Mouse (Mus musculus): ENCODE measurements around the gene Dennd5a. TPM values are rescaled to one million over a fixed set of nuclear protein-coding genes. Genes with fewer than 3 reads are reported as not detected.

Gene Dennd5a
- polyA plus RNA-seq, 1 experiment from 2014 or later: 31.6 TPM

- Histone ChIP-seq H3K4me3 (replicated peaks) (no peak overlapping the region), H3K9ac (no peak overlapping the region), H3K4me2 (no peak overlapping the region), H3K9me3 (replicated peaks) (no peaks in the 10 kb centered on the region), H3K27me3 (no peaks in the 10 kb centered on the region), H3K27ac (no peak overlapping the region), H3K4me1 (no peaks in the 10 kb centered on the region), H3K36me3 (peaks cover 92% of the 10 kb centered on the region)
- 97% methylated on average over 2 of the region's 2 CpGs for WGBS
- ATAC-seq (replicated peaks; ENCODE audit: low FRiP score): no peak
Observed at GRCm38 (mm10) chr7:109906165-109906564, 54.1 kb downstream of the Dennd5a start.

- Histone ChIP-seq H3K27ac (no peak overlapping the region), H3K4me2 (no peak overlapping the region), H3K4me1 (no peaks in the 10 kb centered on the region), H3K27me3 (no peaks in the 10 kb centered on the region), H3K9ac (no peak overlapping the region), H3K36me3 (peaks cover 100% of the 10 kb centered on the region), H3K4me3 (replicated peaks) (no peak overlapping the region), H3K9me3 (replicated peaks) (no peaks in the 10 kb centered on the region)
- no peak for ATAC-seq (replicated peaks; ENCODE audit: low FRiP score)
- 82% methylated on average over 9 of the region's 9 CpGs for WGBS
Observed at GRCm38 (mm10) chr7:109900921-109901320, 59.3 kb downstream of the Dennd5a start.

- H3K4me2 ChIP-seq: no peak overlapping the region
- H3K27ac ChIP-seq: no peak overlapping the region
- no peaks in the 10 kb centered on the region for H3K4me1 ChIP-seq
- ATAC-seq (replicated peaks; ENCODE audit: low FRiP score): no peak
- no peak overlapping the region for H3K4me3 ChIP-seq (replicated peaks)
- peaks cover 100% of the 10 kb centered on the region for H3K36me3 ChIP-seq
- no peaks in the 10 kb centered on the region for H3K27me3 ChIP-seq
- H3K9ac ChIP-seq: no peak overlapping the region
- H3K9me3 ChIP-seq (replicated peaks): no peaks in the 10 kb centered on the region
Observed at GRCm38 (mm10) chr7:109898911-109899310, 61.4 kb downstream of the Dennd5a start.

- H3K4me2 ChIP-seq: no peak overlapping the region
- no peak overlapping the region for H3K27ac ChIP-seq
- no peak overlapping the region for H3K9ac ChIP-seq
- ATAC-seq (replicated peaks; ENCODE audit: low FRiP score): peak; percentile 56; the same call in 1 of the 2 replicates
- no peaks in the 10 kb centered on the region for H3K27me3 ChIP-seq
- H3K4me1 ChIP-seq: no peaks in the 10 kb centered on the region
- 35% methylated on average over 3 of the region's 3 CpGs for WGBS
- no peaks in the 10 kb centered on the region for H3K9me3 ChIP-seq (replicated peaks)
- H3K36me3 ChIP-seq: peaks cover 77% of the 10 kb centered on the region
- H3K4me3 ChIP-seq (replicated peaks): no peak overlapping the region
Observed at GRCm38 (mm10) chr7:109892530-109892929, 67.7 kb downstream of the Dennd5a start.

GRCm38 (mm10) chr7:109891786-109892185, 68.5 kb downstream of the Dennd5a start:
- WGBS: 93% methylated on average over 4 of the region's 4 CpGs
- no peaks in the 10 kb centered on the region for H3K27me3 ChIP-seq
- H3K9me3 ChIP-seq (replicated peaks): 0 out of 2 replicates have a peak, but pooled peaks cover 1% of the 10 kb centered on the region
- H3K4me1 ChIP-seq: no peaks in the 10 kb centered on the region
- H3K4me3 ChIP-seq (replicated peaks): no peak overlapping the region
- peaks cover 76% of the 10 kb centered on the region for H3K36me3 ChIP-seq
- ATAC-seq (replicated peaks; ENCODE audit: low FRiP score): no peak
- no peak overlapping the region for H3K9ac ChIP-seq
- H3K27ac ChIP-seq: no peak overlapping the region
- no peak overlapping the region for H3K4me2 ChIP-seq

- H3K4me2 ChIP-seq: no peak overlapping the region
- 87% methylated on average over 2 of the region's 2 CpGs for WGBS
- H3K4me1 ChIP-seq: no peaks in the 10 kb centered on the region
- H3K9ac ChIP-seq: no peak overlapping the region
- H3K36me3 ChIP-seq: peaks cover 63% of the 10 kb centered on the region
- H3K27ac ChIP-seq: no peak overlapping the region
- H3K4me3 ChIP-seq (replicated peaks): no peak overlapping the region
- no peaks in the 10 kb centered on the region for H3K27me3 ChIP-seq
- H3K9me3 ChIP-seq (replicated peaks): 0 out of 2 replicates have a peak, but pooled peaks cover 3% of the 10 kb centered on the region
- ATAC-seq (replicated peaks; ENCODE audit: low FRiP score): no peak
Observed at GRCm38 (mm10) chr7:109890256-109890655, 70.0 kb downstream of the Dennd5a start.

- ATAC-seq (replicated peaks; ENCODE audit: low FRiP score): no peak
- H3K9ac ChIP-seq: no peak overlapping the region
- no peak overlapping the region for H3K4me3 ChIP-seq (replicated peaks)
- no peaks in the 10 kb centered on the region for H3K4me1 ChIP-seq
- no peaks in the 10 kb centered on the region for H3K27me3 ChIP-seq
- no peak overlapping the region for H3K27ac ChIP-seq
- peaks cover 54% of the 10 kb centered on the region for H3K36me3 ChIP-seq
- WGBS: 75% methylated on average over 5 of the region's 5 CpGs
- 0 out of 2 replicates have a peak, but pooled peaks cover 3% of the 10 kb centered on the region for H3K9me3 ChIP-seq (replicated peaks)
- H3K4me2 ChIP-seq: no peak overlapping the region
Observed at GRCm38 (mm10) chr7:109889300-109889699, 71.0 kb downstream of the Dennd5a start.

- H3K4me3 ChIP-seq (replicated peaks): no peak overlapping the region
- 0 out of 2 replicates have a peak, but pooled peaks cover 3% of the 10 kb centered on the region for H3K9me3 ChIP-seq (replicated peaks)
- H3K36me3 ChIP-seq: peaks cover 26% of the 10 kb centered on the region
- H3K27me3 ChIP-seq: no peaks in the 10 kb centered on the region
- no peak overlapping the region for H3K27ac ChIP-seq
- H3K9ac ChIP-seq: no peak overlapping the region
- no peaks in the 10 kb centered on the region for H3K4me1 ChIP-seq
- no peak overlapping the region for H3K4me2 ChIP-seq
- ATAC-seq (replicated peaks; ENCODE audit: low FRiP score): no peak
- WGBS: 94% methylated on average over 1 of the region's 1 CpGs
Observed at GRCm38 (mm10) chr7:109886249-109886648, 74.0 kb downstream of the Dennd5a start.

- 99% methylated on average over 2 of the region's 2 CpGs for WGBS
Observed at GRCm38 (mm10) chr7:109882574-109882973, 77.7 kb downstream of the Dennd5a start.

GRCm38 (mm10) chr7:109881561-109882099, 78.6 kb downstream of the Dennd5a start:
- H3K27me3 ChIP-seq: no peaks in the 10 kb centered on the region
- H3K4me3 ChIP-seq (replicated peaks): no peak overlapping the region
- H3K4me2 ChIP-seq: no peak overlapping the region
- WGBS: 49% methylated on average over 2 of the region's 2 CpGs
- ATAC-seq (replicated peaks; ENCODE audit: low FRiP score): no peak
- H3K9ac ChIP-seq: no peak overlapping the region
- H3K9me3 ChIP-seq (replicated peaks): 0 out of 2 replicates have a peak, but pooled peaks cover under 1% of the 10 kb centered on the region
- 0 out of 2 replicates have a peak, but pooled peaks cover 5% of the 10 kb centered on the region for H3K4me1 ChIP-seq
- H3K36me3 ChIP-seq: peaks cover under 1% of the 10 kb centered on the region; the same call in 1 of the 2 replicates
- no peak overlapping the region for H3K27ac ChIP-seq

More at GRCm38 (mm10) chr7:109882574-109882973, 77.7 kb downstream of the Dennd5a start:
- H3K4me3 ChIP-seq (replicated peaks): no peak overlapping the region
- 0 out of 2 replicates have a peak, but pooled peaks cover 5% of the 10 kb centered on the region for H3K4me1 ChIP-seq
- peaks cover 9% of the 10 kb centered on the region; the same call in 1 of the 2 replicates for H3K36me3 ChIP-seq
- H3K9ac ChIP-seq: no peak overlapping the region
- H3K27me3 ChIP-seq: no peaks in the 10 kb centered on the region
- no peak for ATAC-seq (replicated peaks; ENCODE audit: low FRiP score)
- 0 out of 2 replicates have a peak, but pooled peaks cover 3% of the 10 kb centered on the region for H3K9me3 ChIP-seq (replicated peaks)
- H3K4me2 ChIP-seq: no peak overlapping the region
- H3K27ac ChIP-seq: no peak overlapping the region

GRCm38 (mm10) chr7:109879158-109879557, 81.1 kb downstream of the Dennd5a start:
- Histone ChIP-seq H3K36me3 (no peaks in the 10 kb centered on the region), H3K9me3 (replicated peaks) (no peaks in the 10 kb centered on the region), H3K27me3 (no peaks in the 10 kb centered on the region), H3K4me3 (replicated peaks) (no peak overlapping the region), H3K4me1 (0 out of 2 replicates have a peak, but pooled peaks cover 5% of the 10 kb centered on the region), H3K9ac (no peak overlapping the region), H3K27ac (no peak overlapping the region), H3K4me2 (no peak overlapping the region)
- no peak for ATAC-seq (replicated peaks; ENCODE audit: low FRiP score)
- 48% methylated on average over 12 of the region's 12 CpGs for WGBS

- ATAC-seq (replicated peaks; ENCODE audit: low FRiP score): no peak
- H3K4me1 ChIP-seq: 0 out of 2 replicates have a peak, but pooled peaks cover 5% of the 10 kb centered on the region
- no peak overlapping the region for H3K4me3 ChIP-seq (replicated peaks)
- WGBS: 69% methylated on average over 8 of the region's 8 CpGs
- H3K27ac ChIP-seq: no peak overlapping the region
- H3K9me3 ChIP-seq (replicated peaks): no peaks in the 10 kb centered on the region
- no peak overlapping the region for H3K9ac ChIP-seq
- H3K27me3 ChIP-seq: no peaks in the 10 kb centered on the region
- H3K4me2 ChIP-seq: no peak overlapping the region
- H3K36me3 ChIP-seq: no peaks in the 10 kb centered on the region
Observed at GRCm38 (mm10) chr7:109876085-109876484, 84.2 kb downstream of the Dennd5a start.

- Histone ChIP-seq H3K9me3 (replicated peaks) (no peaks in the 10 kb centered on the region), H3K27ac (no peak overlapping the region), H3K4me2 (no peak overlapping the region), H3K4me1 (0 out of 2 replicates have a peak, but pooled peaks cover 5% of the 10 kb centered on the region), H3K27me3 (no peaks in the 10 kb centered on the region), H3K9ac (no peak overlapping the region), H3K36me3 (no peaks in the 10 kb centered on the region), H3K4me3 (replicated peaks) (no peak overlapping the region)
- WGBS: 64% methylated on average over 3 of the region's 3 CpGs
- no peak for ATAC-seq (replicated peaks; ENCODE audit: low FRiP score)
Observed at GRCm38 (mm10) chr7:109875598-109875997, 84.7 kb downstream of the Dennd5a start.
